Mouse (Mus musculus) G1E (cell line): ENCODE data around the gene Psmb6. TPM values are rescaled to one million over a fixed set of nuclear protein-coding genes. Genes with fewer than 3 reads are reported as not detected.

ENCODE experiments used
- ATAC-seq: 2 replicates; pipeline ENCODE4 v1.8.0; 2016; ENCODE audit warnings: mild to moderate bottlenecking; ENCODE audit not compliant: insufficient number of reproducible peaks, poor library complexity, low FRiP score, severe bottlenecking; ENCODE audit errors: extremely low read depth
- DNase-seq: peaks from one replicate; pipeline ENCODE4 v3.0.0; 2012; ENCODE audit warnings: low spot score
- H3K27me3 ChIP-seq: 2 replicates; pipeline ENCODE4 v1.6.1; 2012; ENCODE audit warnings: mild to moderate bottlenecking, low read length, inconsistent platforms; ENCODE audit not compliant: insufficient read depth
- H3K36me3 ChIP-seq: replicated peaks from 2 replicates; pipeline ENCODE3; 2012; ENCODE audit warnings: mild to moderate bottlenecking, inconsistent platforms
- H3K4me1 ChIP-seq: 2 replicates; pipeline ENCODE4 v1.6.1; 2012; ENCODE audit warnings: low read depth, low read length, inconsistent platforms, mixed read lengths; ENCODE audit not compliant: insufficient read depth
- H3K4me3 ChIP-seq: 2 replicates; pipeline ENCODE4 v1.5.1; 2012; ENCODE audit warnings: low read depth, mild to moderate bottlenecking, inconsistent platforms, low read length, moderate library complexity, mixed read lengths
- H3K9me3 ChIP-seq: replicated peaks from 2 replicates; pipeline ENCODE4 v1.6.1; 2012; ENCODE audit warnings: inconsistent platforms
- CTCF ChIP-seq: IDR thresholded peaks from 2 replicates; pipeline ENCODE4 v1.5.1; 2012; ENCODE audit warnings: low read depth, low read length, inconsistent platforms, mixed read lengths
- GATA1 ChIP-seq: IDR thresholded peaks from 2 replicates; pipeline ENCODE4 v1.6.1; 2012; ENCODE audit warnings: borderline replicate concordance, low read length, inconsistent platforms, mixed read lengths
- GATA2 ChIP-seq: IDR thresholded peaks from 2 replicates; pipeline ENCODE4 v1.6.1; 2012; ENCODE audit warnings: low read depth, low read length, inconsistent platforms, borderline replicate concordance
- POLR2AphosphoS5 ChIP-seq: IDR thresholded peaks from 2 replicates; pipeline ENCODE4 v1.6.1; 2012; ENCODE audit warnings: low read depth, low read length, inconsistent platforms; ENCODE audit not compliant: insufficient replicate concordance
- TAL1 ChIP-seq: conservative IDR thresholded peaks from 2 replicates; pipeline ENCODE4 v1.6.1; 2012; ENCODE audit warnings: low read depth, low read length, inconsistent platforms, mixed read lengths
- polyA plus RNA-seq: library from polyadenylated mRNA; stranded (reverse); fragments of >175 nt; gene quantifications from 2 replicates; pipeline ENCODE4 v1.2.3, GENCODE M21; 2012
- total RNA-seq, 2 experiments: library from RNA; stranded (forward) in 1 of 2; stranded (reverse) in 1 of 2; fragments of 200-1000 nt in 1 of 2; fragments of >200 nt in 1 of 2; fragmentation: Nextera tagmentation in 1 of 2; gene quantifications; 2 replicates each; pipeline ENCODE4 v1.2.3; 2014 to 2017

The Psmb6 gene
- total and polyA plus RNA-seq, 3 experiments, result 116 to 212 (median 181) TPM

DNA sequence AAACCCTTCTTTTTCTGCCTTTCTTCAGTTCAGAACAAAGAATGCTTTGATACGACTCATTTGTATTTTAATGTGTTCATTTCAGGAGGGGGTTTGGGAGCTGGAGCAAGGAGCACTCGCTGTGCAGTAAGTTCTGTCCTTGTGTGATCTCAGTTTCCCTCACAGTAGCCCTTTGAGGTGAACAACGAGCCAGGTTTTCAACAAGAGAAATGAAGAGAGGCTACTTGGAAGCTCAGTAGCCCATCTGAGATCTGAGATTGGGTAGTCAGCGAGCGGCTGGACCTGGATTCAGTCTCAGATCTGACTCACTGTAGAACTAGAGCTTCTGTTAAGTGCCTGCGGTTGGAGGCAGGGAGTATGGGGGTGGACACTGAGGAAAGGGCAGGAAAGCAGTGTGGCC is 48.7 kb downstream of the Psmb6 start:
- Histone ChIP-seq H3K9me3 (no peaks in the 10 kb centered on the region), H3K4me3 (no peak overlapping the region), H3K27me3 (no peaks in the 10 kb centered on the region), H3K4me1 (peaks cover 63% of the 10 kb centered on the region), H3K36me3 (peaks cover 58% of the 10 kb centered on the region)
- no peak for TF ChIP-seq GATA2
- TF ChIP-seq GATA1, result no peak
- no peak for TF ChIP-seq TAL1
- TF ChIP-seq CTCF, result no peak
- TF ChIP-seq POLR2AphosphoS5, result no peak
- no peak for ATAC-seq
- no peak for DNase-seq

DNA sequence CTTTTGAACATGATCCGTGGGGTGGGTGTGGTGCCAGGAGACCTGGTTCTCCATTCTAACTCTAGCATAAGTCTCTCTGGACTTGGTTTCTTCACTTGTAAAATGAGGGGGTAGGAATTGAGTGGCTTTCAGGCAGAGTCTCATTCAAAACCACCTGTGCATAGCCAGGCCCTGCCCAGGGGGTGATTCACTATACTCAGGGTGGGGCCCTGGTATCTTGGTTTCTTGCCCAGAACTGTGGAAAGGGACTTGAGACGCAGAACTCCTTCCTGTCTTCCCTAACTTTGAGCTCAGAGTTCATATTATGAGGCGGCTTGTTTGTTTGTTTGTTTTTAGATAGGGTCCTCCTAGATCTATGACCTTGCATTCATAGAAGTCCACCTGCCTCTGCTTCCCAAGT is 52.0 kb downstream of the Psmb6 start:
- Histone ChIP-seq H3K27me3 (no peaks in the 10 kb centered on the region), H3K4me3 (no peak overlapping the region), H3K9me3 (no peaks in the 10 kb centered on the region), H3K36me3 (peaks cover 68% of the 10 kb centered on the region), H3K4me1 (peaks cover 48% of the 10 kb centered on the region)
- ATAC-seq (no peak), DNase-seq (no peak)
- TF ChIP-seq GATA2 (no peak), GATA1 (no peak), CTCF (no peak), POLR2AphosphoS5 (no peak), TAL1 (no peak)

Other genes starting within 250 kb of the Psmb6 start
Only the 20 nearest of the 25 such genes appear.
- gene Pelp1, start 115.3 kb upstream of the Psmb6 start, total RNA-seq (2014; fragmentation: Nextera tagmentation), result 36.5 and 39.9 TPM in 2 replicates
- 6.9 and 7.8 TPM in 2 replicates for gene Pelp1, start 115.3 kb upstream of the Psmb6 start, total RNA-seq (2017)
- 104 and 111 TPM in 2 replicates for gene Pelp1, start 115.3 kb upstream of the Psmb6 start, polyA plus RNA-seq
- 51.7 and 69.3 TPM in 2 replicates for gene Arrb2, start 92.7 kb upstream of the Psmb6 start, total RNA-seq (2014; fragmentation: Nextera tagmentation)
- 97.1 and 114 TPM in 2 replicates for gene Arrb2, start 92.7 kb upstream of the Psmb6 start, total RNA-seq (2017)
- gene Arrb2, start 92.7 kb upstream of the Psmb6 start, polyA plus RNA-seq, result 327 and 349 TPM in 2 replicates
- gene Med11, start 73.4 kb upstream of the Psmb6 start, total RNA-seq (2014; fragmentation: Nextera tagmentation), result 13.2 and 18.1 TPM in 2 replicates
- 37.0 and 42.4 TPM in 2 replicates for gene Med11, start 73.4 kb upstream of the Psmb6 start, total RNA-seq (2017)
- 18.5 and 22.6 TPM in 2 replicates for gene Med11, start 73.4 kb upstream of the Psmb6 start, polyA plus RNA-seq
- not detected in 2 replicates for gene Zmynd15, start 65.9 kb upstream of the Psmb6 start, total RNA-seq (2014; fragmentation: Nextera tagmentation)
- 0.06 and 0.66 TPM in 2 replicates for gene Zmynd15, start 65.9 kb upstream of the Psmb6 start, total RNA-seq (2017)
- not detected in 2 replicates for gene Zmynd15, start 65.9 kb upstream of the Psmb6 start, polyA plus RNA-seq
- not detected in 2 replicates for gene Cxcl16, start 65.4 kb upstream of the Psmb6 start, total RNA-seq (2014; fragmentation: Nextera tagmentation)
- gene Cxcl16, start 65.4 kb upstream of the Psmb6 start, total RNA-seq (2017), result not detected in 2 replicates
- gene Cxcl16, start 65.4 kb upstream of the Psmb6 start, polyA plus RNA-seq, result not detected in 2 replicates
- gene Tm4sf5, start 20.1 kb upstream of the Psmb6 start, total RNA-seq (2014; fragmentation: Nextera tagmentation), result not detected in 2 replicates
- gene Tm4sf5, start 20.1 kb upstream of the Psmb6 start, total RNA-seq (2017), result not detected in 2 replicates
- not detected in 2 replicates for gene Tm4sf5, start 20.1 kb upstream of the Psmb6 start, polyA plus RNA-seq
- not detected in 2 replicates for gene Vmo1, start 10.8 kb upstream of the Psmb6 start, total RNA-seq (2014; fragmentation: Nextera tagmentation)
- not detected in 2 replicates for gene Vmo1, start 10.8 kb upstream of the Psmb6 start, total RNA-seq (2017)
- gene Vmo1, start 10.8 kb upstream of the Psmb6 start, polyA plus RNA-seq, result not detected in 2 replicates
- gene Gltpd2, start 6.2 kb upstream of the Psmb6 start, total RNA-seq (2014; fragmentation: Nextera tagmentation), result not detected in 2 replicates
- not detected in 2 replicates for gene Gltpd2, start 6.2 kb upstream of the Psmb6 start, total RNA-seq (2017)
- not detected in 2 replicates for gene Gltpd2, start 6.2 kb upstream of the Psmb6 start, polyA plus RNA-seq
- not detected in 2 replicates for gene Gm40193, start 7.6 kb downstream of the Psmb6 start, total RNA-seq (2014; fragmentation: Nextera tagmentation)
- not detected in 2 replicates for gene Gm40193, start 7.6 kb downstream of the Psmb6 start, total RNA-seq (2017)
- gene Gm40193, start 7.6 kb downstream of the Psmb6 start, polyA plus RNA-seq, result not detected in 2 replicates
- gene Pld2, start 14.7 kb downstream of the Psmb6 start, total RNA-seq (2014; fragmentation: Nextera tagmentation), result not detected in 2 replicates
- 0.05 and 0.06 TPM in 2 replicates for gene Pld2, start 14.7 kb downstream of the Psmb6 start, total RNA-seq (2017)
- not detected in 2 replicates for gene Pld2, start 14.7 kb downstream of the Psmb6 start, polyA plus RNA-seq
- gene Mink1, start 37.5 kb downstream of the Psmb6 start, total RNA-seq (2014; fragmentation: Nextera tagmentation), result 37.3 and 38.1 TPM in 2 replicates
- 8.8 and 14.3 TPM in 2 replicates for gene Mink1, start 37.5 kb downstream of the Psmb6 start, total RNA-seq (2017)
- gene Mink1, start 37.5 kb downstream of the Psmb6 start, polyA plus RNA-seq, result 89.8 and 94.4 TPM in 2 replicates
- gene 4930544D05Rik, start 90.5 kb downstream of the Psmb6 start, total RNA-seq (2014; fragmentation: Nextera tagmentation), result not detected in 2 replicates
- gene 4930544D05Rik, start 90.5 kb downstream of the Psmb6 start, total RNA-seq (2017), result not detected in 2 replicates
- not detected in 2 replicates for gene 4930544D05Rik, start 90.5 kb downstream of the Psmb6 start, polyA plus RNA-seq
- gene Chrne, start 93.8 kb downstream of the Psmb6 start, total RNA-seq (2014; fragmentation: Nextera tagmentation), result not detected in 2 replicates
- not detected in 2 replicates for gene Chrne, start 93.8 kb downstream of the Psmb6 start, total RNA-seq (2017)
- not detected in 2 replicates for gene Chrne, start 93.8 kb downstream of the Psmb6 start, polyA plus RNA-seq
- 1.1 and 3.1 TPM in 2 replicates for gene Gp1ba, start 113.8 kb downstream of the Psmb6 start, total RNA-seq (2014; fragmentation: Nextera tagmentation)
- gene Gp1ba, start 113.8 kb downstream of the Psmb6 start, total RNA-seq (2017), result 2.8 and 3.4 TPM in 2 replicates
- gene Gp1ba, start 113.8 kb downstream of the Psmb6 start, polyA plus RNA-seq, result 9.0 TPM in 2 replicates
- 63.7 and 115 TPM in 2 replicates for gene Rnf167, start 121.9 kb downstream of the Psmb6 start, total RNA-seq (2014; fragmentation: Nextera tagmentation)
- 62.3 and 64.1 TPM in 2 replicates for gene Rnf167, start 121.9 kb downstream of the Psmb6 start, total RNA-seq (2017)
- gene Rnf167, start 121.9 kb downstream of the Psmb6 start, polyA plus RNA-seq, result 62.6 and 81.3 TPM in 2 replicates
- 42.8 and 72.7 TPM in 2 replicates for gene Slc25a11, start 122.1 kb downstream of the Psmb6 start, total RNA-seq (2014; fragmentation: Nextera tagmentation)
- 125 and 144 TPM in 2 replicates for gene Slc25a11, start 122.1 kb downstream of the Psmb6 start, total RNA-seq (2017)
- 50.6 and 59.2 TPM in 2 replicates for gene Slc25a11, start 122.1 kb downstream of the Psmb6 start, polyA plus RNA-seq
- gene Pfn1, start 129.3 kb downstream of the Psmb6 start, total RNA-seq (2014; fragmentation: Nextera tagmentation), result 804 and 991 TPM in 2 replicates
- 724 and 774 TPM in 2 replicates for gene Pfn1, start 129.3 kb downstream of the Psmb6 start, total RNA-seq (2017)
- 3,649 and 4,709 TPM in 2 replicates for gene Pfn1, start 129.3 kb downstream of the Psmb6 start, polyA plus RNA-seq
- gene Eno3, start 131.8 kb downstream of the Psmb6 start, total RNA-seq (2014; fragmentation: Nextera tagmentation), result 19.0 and 25.3 TPM in 2 replicates
- 21.9 and 24.5 TPM in 2 replicates for gene Eno3, start 131.8 kb downstream of the Psmb6 start, total RNA-seq (2017)
- gene Eno3, start 131.8 kb downstream of the Psmb6 start, polyA plus RNA-seq, result 3.1 and 5.7 TPM in 2 replicates
- 64.2 and 66.9 TPM in 2 replicates for gene Spag7, start 144.0 kb downstream of the Psmb6 start, total RNA-seq (2014; fragmentation: Nextera tagmentation)
- gene Spag7, start 144.0 kb downstream of the Psmb6 start, total RNA-seq (2017), result 64.6 and 81.5 TPM in 2 replicates
- gene Spag7, start 144.0 kb downstream of the Psmb6 start, polyA plus RNA-seq, result 152 and 196 TPM in 2 replicates
- 21.1 and 25.4 TPM in 2 replicates for gene Camta2, start 162.7 kb downstream of the Psmb6 start, total RNA-seq (2014; fragmentation: Nextera tagmentation)
- gene Camta2, start 162.7 kb downstream of the Psmb6 start, total RNA-seq (2017), result 3.5 and 5.3 TPM in 2 replicates
- gene Camta2, start 162.7 kb downstream of the Psmb6 start, polyA plus RNA-seq, result 14.7 and 21.2 TPM in 2 replicates